Mouse (Mus musculus) MEL (cell line): ENCODE measurements at regions not wholly inside any gene's neighbourhood (a gene's known extent, or its start where the extent isn't known, plus 50 kb on each side); places are given as distances from the start of the nearest gene placed in this dataset.

Source experiments
- DNase-seq: peaks from one replicate; pipeline ENCODE4 v3.0.0; 2011; ENCODE audit warnings: low read depth, low spot score
- H3K27ac ChIP-seq: 2 replicates; pipeline ENCODE4 v1.5.1; 2012; ENCODE audit warnings: low read depth, mild to moderate bottlenecking, control low read depth, low read length, moderate library complexity; ENCODE audit not compliant: control insufficient read depth
- H3K27me3 ChIP-seq, 2 experiments: fragments of 150-350 bp in 1 of 2; sonication (generic) in 1 of 2; 2 replicates each; pipeline ENCODE4 v1.6.1; 2012; ENCODE audit warnings: low read length in 2 of 2, mild to moderate bottlenecking in 2 of 2, improper control_type of control experiment in 1 of 2, moderate library complexity in 1 of 2; ENCODE audit not compliant: insufficient read depth in 2 of 2, control insufficient read depth in 1 of 2
- H3K36me3 ChIP-seq, 2 experiments: 2 replicates each; pipeline ENCODE4 v1.6.1; 2012 to 2014; ENCODE audit warnings: low read length in 2 of 2, improper control_type of control experiment in 1 of 2, inconsistent platforms in 1 of 2, mild to moderate bottlenecking in 1 of 2; ENCODE audit not compliant: insufficient read depth in 2 of 2, control insufficient read depth in 1 of 2
- H3K4me1 ChIP-seq, 2 experiments: fragments of 150-350 bp in 1 of 2; sonication (generic) in 1 of 2; 2 replicates each; pipeline ENCODE4 v1.6.1; 2012; ENCODE audit warnings: low read length in 2 of 2, improper control_type of control experiment in 1 of 2, mild to moderate bottlenecking in 1 of 2; ENCODE audit not compliant: insufficient read depth in 2 of 2, control insufficient read depth in 1 of 2
- H3K4me3 ChIP-seq, 2 experiments: fragments of 150-350 bp in 1 of 2; sonication (generic) in 1 of 2; 2 replicates each; pipeline ENCODE4 v1.5.1; 2012; ENCODE audit warnings: low read depth in 2 of 2, low read length in 2 of 2, mild to moderate bottlenecking in 2 of 2, moderate library complexity in 2 of 2, control low read depth in 1 of 2, improper control_type of control experiment in 1 of 2; ENCODE audit not compliant: control insufficient read depth in 1 of 2, insufficient read depth in 1 of 2
- H3K79me2 ChIP-seq: 2 replicates; pipeline ENCODE4 v1.6.1; 2012; ENCODE audit warnings: mild to moderate bottlenecking, low read length, moderate library complexity; ENCODE audit not compliant: control insufficient read depth, poor library complexity, insufficient read depth
- H3K9ac ChIP-seq: 2 replicates; pipeline ENCODE4 v1.6.1; 2012; ENCODE audit warnings: low read depth, mild to moderate bottlenecking, control low read depth, low read length, moderate library complexity; ENCODE audit not compliant: control insufficient read depth, poor library complexity, severe bottlenecking
- H3K9me3 ChIP-seq: fragments of 150-350 bp; sonication (generic); replicated peaks from 2 replicates; pipeline ENCODE4 v1.6.1; 2012; ENCODE audit warnings: mild to moderate bottlenecking, low read length, improper control_type of control experiment, moderate library complexity; ENCODE audit not compliant: insufficient read depth
- CHD1 ChIP-seq: IDR thresholded peaks from 2 replicates; pipeline ENCODE4 v1.6.1; 2012; ENCODE audit warnings: low read depth, mild to moderate bottlenecking, inconsistent platforms, low read length, improper control_type of control experiment
- CHD2 ChIP-seq: IDR thresholded peaks from 2 replicates; pipeline ENCODE4 v1.6.1; 2011; ENCODE audit warnings: low read length, improper control_type of control experiment
- E2F4 ChIP-seq: IDR thresholded peaks from 2 replicates; pipeline ENCODE4 v1.6.1; 2011; ENCODE audit warnings: low read depth, low read length, improper control_type of control experiment, borderline replicate concordance
- ELF1 ChIP-seq: IDR thresholded peaks from 2 replicates; pipeline ENCODE4 v1.6.1; 2014; ENCODE audit warnings: low read depth, mild to moderate bottlenecking, inconsistent platforms, low read length, improper control_type of control experiment, moderate library complexity
- EP300 ChIP-seq, 2 experiments: IDR thresholded peaks; 2 replicates each; pipeline ENCODE4 v1.6.1; 2011; ENCODE audit warnings: improper control_type of control experiment in 2 of 2, low read length in 2 of 2, low read depth in 1 of 2, mild to moderate bottlenecking in 1 of 2
- ETS1 ChIP-seq: IDR thresholded peaks from 2 replicates; pipeline ENCODE4 v1.6.1; 2012; ENCODE audit warnings: low read depth, mild to moderate bottlenecking, inconsistent platforms, low read length, improper control_type of control experiment, moderate library complexity
- JUND ChIP-seq: IDR thresholded peaks from 2 replicates; pipeline ENCODE4 v1.6.1; 2011; ENCODE audit warnings: low read depth, mild to moderate bottlenecking, improper control_type of control experiment, low read length
- MAFK ChIP-seq: IDR thresholded peaks from 2 replicates; pipeline ENCODE4 v1.6.1; 2011; ENCODE audit warnings: low read depth, mild to moderate bottlenecking, low read length, improper control_type of control experiment, borderline replicate concordance
- MAX ChIP-seq: IDR thresholded peaks from 2 replicates; pipeline ENCODE4 v1.6.1; 2011; ENCODE audit warnings: low read length, improper control_type of control experiment
- MAZ ChIP-seq: IDR thresholded peaks from 2 replicates; pipeline ENCODE4 v1.6.1; 2012; ENCODE audit warnings: low read depth, mild to moderate bottlenecking, inconsistent platforms, low read length, improper control_type of control experiment
- MEF2A ChIP-seq: IDR thresholded peaks from 2 replicates; pipeline ENCODE4 v1.6.1; 2014; ENCODE audit warnings: low read depth, mild to moderate bottlenecking, inconsistent platforms, low read length, improper control_type of control experiment; ENCODE audit not compliant: poor library complexity, insufficient replicate concordance, severe bottlenecking; ENCODE audit errors: extremely low read depth
- MXI1 ChIP-seq: IDR thresholded peaks from 2 replicates; pipeline ENCODE4 v1.6.1; 2011; ENCODE audit warnings: mild to moderate bottlenecking, low read depth, low read length, improper control_type of control experiment
- MYB ChIP-seq: IDR thresholded peaks from 2 replicates; pipeline ENCODE4 v1.6.1; 2011; ENCODE audit warnings: mild to moderate bottlenecking, low read depth, low read length, improper control_type of control experiment
- NELFE ChIP-seq: IDR thresholded peaks from 2 replicates; pipeline ENCODE4 v1.6.1; 2011; ENCODE audit warnings: low read depth, low read length, improper control_type of control experiment
- POLR2AphosphoS2 ChIP-seq: IDR thresholded peaks from 2 replicates; pipeline ENCODE4 v1.6.1; 2011; ENCODE audit warnings: low read length, improper control_type of control experiment
- POLR2AphosphoS5 ChIP-seq: IDR thresholded peaks from 2 replicates; pipeline ENCODE4 v1.6.1; 2012; ENCODE audit warnings: low read depth, borderline replicate concordance, mild to moderate bottlenecking, inconsistent platforms, low read length, moderate library complexity, mixed read lengths
- RAD21 ChIP-seq: IDR thresholded peaks from 2 replicates; pipeline ENCODE4 v1.6.1; 2011; ENCODE audit warnings: mild to moderate bottlenecking, low read depth, low read length, improper control_type of control experiment
- RCOR1 ChIP-seq: IDR thresholded peaks from 2 replicates; pipeline ENCODE4 v1.6.1; 2012; ENCODE audit warnings: low read depth, mild to moderate bottlenecking, inconsistent platforms, low read length, improper control_type of control experiment
- SIN3A ChIP-seq: IDR thresholded peaks from 2 replicates; pipeline ENCODE4 v1.6.1; 2012; ENCODE audit warnings: low read length, improper control_type of control experiment, inconsistent platforms
- SMC3 ChIP-seq: IDR thresholded peaks from 2 replicates; pipeline ENCODE4 v1.6.1; 2011; ENCODE audit warnings: low read depth, low read length, improper control_type of control experiment
- TBP ChIP-seq: IDR thresholded peaks from 2 replicates; pipeline ENCODE4 v1.8.0; 2011; ENCODE audit warnings: low read depth, low read length, improper control_type of control experiment
- TCF12 ChIP-seq: IDR thresholded peaks from 2 replicates; pipeline ENCODE4 v1.6.1; 2014; ENCODE audit warnings: low read depth, mild to moderate bottlenecking, inconsistent platforms, low read length, improper control_type of control experiment, moderate library complexity
- USF2 ChIP-seq, 2 experiments: IDR thresholded peaks; 2 replicates each; pipeline ENCODE4 v1.6.1; 2011 to 2012; ENCODE audit warnings: improper control_type of control experiment in 2 of 2, low read length in 2 of 2, borderline replicate concordance in 1 of 2, inconsistent platforms in 1 of 2, low read depth in 1 of 2, mild to moderate bottlenecking in 1 of 2; ENCODE audit not compliant: insufficient read depth in 1 of 2
- ZC3H11A ChIP-seq: IDR thresholded peaks from 2 replicates; pipeline ENCODE4 v1.6.1; 2012; ENCODE audit warnings: low read depth, mild to moderate bottlenecking, inconsistent platforms, low read length, improper control_type of control experiment
- ZNF384 ChIP-seq: IDR thresholded peaks from 2 replicates; pipeline ENCODE4 v1.6.1; 2012; ENCODE audit warnings: low read depth, mild to moderate bottlenecking, inconsistent platforms, low read length, improper control_type of control experiment

- Histone ChIP-seq H3K9me3 (no peaks in the 10 kb centered on the region), H3K27ac (no peak overlapping the region), H3K27me3 (0 out of 4 replicates have a peak, but pooled peaks cover 0 to 2% of the 10 kb centered on the region in 2 experiments), H3K4me3 (no peak overlapping the region), H3K9ac (no peak overlapping the region), H3K79me2 (no peaks in the 10 kb centered on the region), H3K4me1 (no peaks in the 10 kb centered on the region), H3K36me3 (no peaks in the 10 kb centered on the region)
- DNase-seq: peak; percentile 8
- no peak for TF ChIP-seq E2F4
- no peak for TF ChIP-seq ZC3H11A
- no peak for TF ChIP-seq USF2 (IDR thresholded peaks at IDR 0.05; ENCODE audit: borderline replicate concordance in 1 of 2, insufficient read depth in 1 of 2, low read depth in 1 of 2, low read length in 2 of 2)
- TF ChIP-seq CHD2: no peak
- no peak for TF ChIP-seq ETS1
- TF ChIP-seq MAFK: no peak
- no peak for TF ChIP-seq MAZ
- no peak for TF ChIP-seq CHD1
- TF ChIP-seq MEF2A: no peak
- TF ChIP-seq SMC3: no peak
- TF ChIP-seq MYB: no peak
- no peak for TF ChIP-seq NELFE
Observed at GRCm38 (mm10) chr12:99058916-99059315, 138.5 kb downstream of the Ttc8 start.

- Histone ChIP-seq H3K4me3 (no peak overlapping the region), H3K4me1 (no peaks in the 10 kb centered on the region), H3K27me3 (0 out of 4 replicates have a peak, but pooled peaks cover 0 to 2% of the 10 kb centered on the region in 2 experiments), H3K36me3 (no peaks in the 10 kb centered on the region), H3K9ac (no peak overlapping the region), H3K27ac (no peak overlapping the region), H3K9me3 (no peaks in the 10 kb centered on the region), H3K79me2 (no peaks in the 10 kb centered on the region)
- no peak for DNase-seq
- TF ChIP-seq ZC3H11A (no peak), USF2 (IDR thresholded peaks at IDR 0.05; ENCODE audit: borderline replicate concordance in 1 of 2, insufficient read depth in 1 of 2, low read depth in 1 of 2, low read length in 2 of 2) (no peak), SIN3A (no peak), RCOR1 (no peak), MXI1 (no peak), POLR2AphosphoS5 (no peak), EP300 (IDR thresholded peaks at IDR 0.05; ENCODE audit: low read depth in 1 of 2, low read length in 2 of 2) (no peak), ETS1 (no peak), MYB (no peak), ELF1 (no peak), JUND (no peak), TCF12 (no peak), MAX (no peak), TBP (no peak), POLR2AphosphoS2 (no peak), MAZ (no peak), RAD21 (no peak), ZNF384 (no peak)
Observed at GRCm38 (mm10) chr12:99059491-99059890, 139.1 kb downstream of the Ttc8 start.
